Mouse (Mus musculus) liver, adult 2 months (tissue): ENCODE measurements around the gene Ovca2.

Source experiments
- CTCF ChIP-seq: fragments of 200-500 bp; IDR thresholded peaks from 2 replicates; pipeline ENCODE4 v1.5.1; 2011; ENCODE audit warnings: low read depth, low read length, control low read depth
- POLR2A ChIP-seq: fragments of 200-500 bp; IDR thresholded peaks from 2 replicates; pipeline ENCODE4 v1.6.1; 2011; ENCODE audit warnings: low read length, control low read depth; ENCODE audit not compliant: insufficient read depth; ENCODE audit errors: extremely low read depth

GRCm38 (mm10) chr11:75209363-75209762 lies 30.7 kb upstream of the Ovca2 start:
- no peak for TF ChIP-seq POLR2A
- no peak for TF ChIP-seq CTCF
